Mouse (Mus musculus) MEL (cell line): ENCODE measurements around the gene Cers5.

Experiments
- GABPA ChIP-seq: IDR thresholded peaks from 2 replicates; pipeline ENCODE4 v1.6.1; 2012; ENCODE audit warnings: low read depth, mild to moderate bottlenecking, inconsistent platforms, low read length, improper control_type of control experiment, moderate library complexity
- GATA1 ChIP-seq: IDR thresholded peaks from 2 replicates; pipeline ENCODE4 v1.6.1; 2011; ENCODE audit warnings: low read depth, low read length, improper control_type of control experiment
- JUND ChIP-seq: IDR thresholded peaks from 2 replicates; pipeline ENCODE4 v1.6.1; 2011; ENCODE audit warnings: low read depth, mild to moderate bottlenecking, improper control_type of control experiment, low read length
- MAZ ChIP-seq: IDR thresholded peaks from 2 replicates; pipeline ENCODE4 v1.6.1; 2012; ENCODE audit warnings: low read depth, mild to moderate bottlenecking, inconsistent platforms, low read length, improper control_type of control experiment
- POLR2A ChIP-seq, 2 experiments: IDR thresholded peaks; 2 replicates each; pipeline ENCODE4 v1.6.1; 2011 to 2012; ENCODE audit warnings: low read length in 2 of 2, mild to moderate bottlenecking in 2 of 2, control low read depth in 1 of 2, improper control_type of control experiment in 1 of 2, low read depth in 1 of 2, moderate library complexity in 1 of 2; ENCODE audit not compliant: control insufficient read depth in 1 of 2, insufficient read depth in 1 of 2, poor library complexity in 1 of 2
- TCF12 ChIP-seq: IDR thresholded peaks from 2 replicates; pipeline ENCODE4 v1.6.1; 2014; ENCODE audit warnings: low read depth, mild to moderate bottlenecking, inconsistent platforms, low read length, improper control_type of control experiment, moderate library complexity
- USF2 ChIP-seq, 2 experiments: IDR thresholded peaks; 2 replicates each; pipeline ENCODE4 v1.6.1; 2011 to 2012; ENCODE audit warnings: improper control_type of control experiment in 2 of 2, low read length in 2 of 2, borderline replicate concordance in 1 of 2, inconsistent platforms in 1 of 2, low read depth in 1 of 2, mild to moderate bottlenecking in 1 of 2; ENCODE audit not compliant: insufficient read depth in 1 of 2

DNA sequence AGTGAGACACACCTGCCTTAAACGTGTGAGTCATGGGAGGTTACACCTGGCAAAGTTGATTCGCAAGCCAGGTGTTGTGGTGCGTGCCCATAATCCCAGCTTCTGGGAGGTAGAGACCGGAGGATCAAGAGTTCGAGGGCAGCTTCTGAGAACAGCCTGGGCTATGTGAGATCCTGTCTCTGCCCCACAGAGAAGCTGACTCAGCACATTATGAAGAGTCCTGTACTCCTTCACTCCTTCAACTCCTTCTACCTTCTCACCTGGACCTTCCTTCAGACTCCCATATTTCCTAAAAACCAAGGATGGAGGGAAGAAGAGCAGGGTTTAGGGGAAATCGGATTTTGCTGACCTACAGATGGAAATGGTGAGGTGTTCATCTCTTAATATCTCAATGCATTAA is 41.0 kb upstream of the Cers5 start:
- TF ChIP-seq USF2 (IDR thresholded peaks at IDR 0.05; ENCODE audit: borderline replicate concordance in 1 of 2, insufficient read depth in 1 of 2, low read depth in 1 of 2, low read length in 2 of 2) (no peak), GATA1 (no peak), POLR2A (IDR thresholded peaks at IDR 0.05; ENCODE audit: control insufficient read depth in 1 of 2, insufficient read depth in 1 of 2, low read depth in 1 of 2, low read length in 2 of 2, poor library complexity in 1 of 2) (no peak), JUND (no peak), TCF12 (no peak), GABPA (no peak), MAZ (no peak)
